Mouse (Mus musculus) embryonic facial prominence, embryonic 11.5 days (tissue): ENCODE measurements around the gene Trabd2b. TPM values are rescaled to one million over a fixed set of nuclear protein-coding genes. Genes with fewer than 3 reads are reported as not detected.
A peak's percentile ranks its signal among the peaks of the same experiment; 100 is the strongest.

Experiments
- ATAC-seq: fragments of 200-750 bp; cut with Nextera tagmentation; replicated peaks from 2 replicates; pipeline ENCODE4 v1.8.0; 2017; ENCODE audit warnings: low read depth; ENCODE audit not compliant: insufficient number of reproducible peaks, low FRiP score, low TSS enrichment
- DNase-seq: peaks from one replicate; pipeline ENCODE4 v3.0.0-alpha.2; 2015; ENCODE audit warnings: low spot score
- H3K27ac ChIP-seq: fragments of 300-500 bp; sonication (generic); replicated peaks from 2 replicates; pipeline ENCODE4 v1.5.1; 2014; ENCODE audit warnings: mild to moderate bottlenecking, low read depth, low read length, control low read depth
- H3K27me3 ChIP-seq: fragments of 300-500 bp; sonication (generic); 2 replicates; pipeline ENCODE4 v1.6.1; 2014; ENCODE audit warnings: mild to moderate bottlenecking, low read length, moderate library complexity, mixed read lengths; ENCODE audit not compliant: control insufficient read depth, insufficient read depth
- H3K36me3 ChIP-seq: fragments of 300-500 bp; sonication (generic); replicated peaks from 2 replicates; pipeline ENCODE4 v1.6.1; 2014; ENCODE audit warnings: low read depth, mild to moderate bottlenecking, low read length, moderate library complexity, mixed read lengths; ENCODE audit not compliant: control insufficient read depth, insufficient read depth
- H3K4me1 ChIP-seq: fragments of 300-500 bp; sonication (generic); 2 replicates; pipeline ENCODE4 v1.6.1; 2014; ENCODE audit warnings: low read length, mixed read lengths; ENCODE audit not compliant: control insufficient read depth, insufficient read depth
- H3K4me2 ChIP-seq: fragments of 300-500 bp; sonication (generic); 2 replicates; pipeline ENCODE4 v1.6.1; 2014; ENCODE audit warnings: low read depth, mild to moderate bottlenecking, control low read depth, low read length, moderate library complexity
- H3K4me3 ChIP-seq: fragments of 300-500 bp; sonication (generic); 2 replicates; pipeline ENCODE4 v1.5.1; 2014; ENCODE audit warnings: low read depth, low read length, control low read depth
- H3K9ac ChIP-seq: fragments of 300-500 bp; sonication (generic); replicated peaks from 2 replicates; pipeline ENCODE4 v1.6.1; 2014; ENCODE audit warnings: mild to moderate bottlenecking, control low read depth, low read length
- H3K9me3 ChIP-seq: fragments of 300-500 bp; sonication (generic); replicated peaks from 2 replicates; pipeline ENCODE4 v1.6.1; 2016; ENCODE audit warnings: mild to moderate bottlenecking, low read length, inconsistent platforms, mixed read lengths; ENCODE audit not compliant: control insufficient read depth
- WGBS: fragments of 180-500 bp; shearing (Covaris S2); extraction: QIAGEN DNeasy Blood & Tissue Kit; methylation state at CpG from one replicate; pipeline ENCODE4 v1.1.7; 2014; 5-methylcytosine and 5-hydroxymethylcytosine counted together
- polyA plus RNA-seq: library from polyadenylated mRNA; unstranded; fragments of >200 nt; fragmentation: Nextera tagmentation; extraction: Ambion mirVana; gene quantifications from 2 replicates; pipeline ENCODE4 v1.2.1, GENCODE M21; 2014

The Trabd2b gene
- polyA plus RNA-seq, 1 experiment from 2014 or later = 0.65 TPM

GRCm38 (mm10) chr4:114454495-114455186 is 48.1 kb downstream of the Trabd2b start:
- Histone ChIP-seq H3K27me3 (no peaks in the 10 kb centered on the region), H3K4me1 (no peaks in the 10 kb centered on the region), H3K4me3 (no peak overlapping the region), H3K4me2 (no peak overlapping the region), H3K27ac (no peak overlapping the region), H3K36me3 (no peaks in the 10 kb centered on the region), H3K9me3 (no peaks in the 10 kb centered on the region), H3K9ac (no peak overlapping the region)
- WGBS = 81% methylated on average over 3 of the region's 3 CpGs
- ATAC-seq (no peak), DNase-seq (no peak)

GRCm38 (mm10) chr4:114457111-114457510 is 50.6 kb downstream of the Trabd2b start:
- Histone ChIP-seq H3K36me3 (no peaks in the 10 kb centered on the region), H3K4me2 (no peak overlapping the region), H3K4me3 (no peak overlapping the region), H3K27ac (no peak overlapping the region), H3K9ac (no peak overlapping the region), H3K4me1 (no peaks in the 10 kb centered on the region), H3K27me3 (no peaks in the 10 kb centered on the region), H3K9me3 (no peaks in the 10 kb centered on the region)
- DNase-seq = no peak
- 90% methylated on average over 2 of the region's 2 CpGs for WGBS
- no peak for ATAC-seq

GRCm38 (mm10) chr4:114459591-114459990 is 53.1 kb downstream of the Trabd2b start:
- Histone ChIP-seq H3K4me2 (no peak overlapping the region), H3K27me3 (no peaks in the 10 kb centered on the region), H3K27ac (no peak overlapping the region), H3K9ac (no peak overlapping the region), H3K36me3 (no peaks in the 10 kb centered on the region), H3K4me3 (no peak overlapping the region), H3K9me3 (no peaks in the 10 kb centered on the region), H3K4me1 (no peaks in the 10 kb centered on the region)
- ATAC-seq = no peak
- 35% methylated on average over 5 of the region's 5 CpGs for WGBS
- no peak for DNase-seq

- Histone ChIP-seq H3K4me1 (no peaks in the 10 kb centered on the region), H3K27me3 (no peaks in the 10 kb centered on the region), H3K36me3 (no peaks in the 10 kb centered on the region), H3K4me2 (no peak overlapping the region), H3K9me3 (no peaks in the 10 kb centered on the region), H3K27ac (no peak overlapping the region), H3K4me3 (no peak overlapping the region), H3K9ac (no peak overlapping the region)
- WGBS = 82% methylated on average over 5 of the region's 5 CpGs
- ATAC-seq (no peak), DNase-seq (no peak)
Measured at GRCm38 (mm10) chr4:114460401-114460800, 53.9 kb downstream of the Trabd2b start.

GRCm38 (mm10) chr4:114461093-114461492 is 54.6 kb downstream of the Trabd2b start:
- no peaks in the 10 kb centered on the region for H3K9me3 ChIP-seq
- H3K4me3 ChIP-seq = no peak overlapping the region
- WGBS = 80% methylated on average over 5 of the region's 5 CpGs
- no peak for ATAC-seq
- DNase-seq = no peak
- H3K4me1 ChIP-seq = no peaks in the 10 kb centered on the region
- H3K36me3 ChIP-seq = no peaks in the 10 kb centered on the region
- H3K27ac ChIP-seq = no peak overlapping the region
- H3K4me2 ChIP-seq = no peak overlapping the region
- H3K27me3 ChIP-seq = no peaks in the 10 kb centered on the region
- no peak overlapping the region for H3K9ac ChIP-seq

GRCm38 (mm10) chr4:114465641-114466040 is 59.1 kb downstream of the Trabd2b start:
- Histone ChIP-seq H3K4me2 (no peak overlapping the region), H3K27me3 (no peaks in the 10 kb centered on the region), H3K4me3 (no peak overlapping the region), H3K4me1 (no peaks in the 10 kb centered on the region), H3K36me3 (no peaks in the 10 kb centered on the region), H3K27ac (no peak overlapping the region), H3K9me3 (no peaks in the 10 kb centered on the region), H3K9ac (no peak overlapping the region)
- ATAC-seq = no peak
- DNase-seq = no peak
- 73% methylated on average over 2 of the region's 2 CpGs for WGBS

GRCm38 (mm10) chr4:114467371-114468094 is 61.0 kb downstream of the Trabd2b start:
- WGBS = 54% methylated on average over 6 of the region's 6 CpGs
- DNase-seq = no peak
- H3K9me3 ChIP-seq = no peaks in the 10 kb centered on the region
- no peak overlapping the region for H3K9ac ChIP-seq
- no peaks in the 10 kb centered on the region for H3K36me3 ChIP-seq
- no peak overlapping the region for H3K4me2 ChIP-seq
- no peaks in the 10 kb centered on the region for H3K27me3 ChIP-seq
- H3K4me3 ChIP-seq = no peak overlapping the region
- no peaks in the 10 kb centered on the region for H3K4me1 ChIP-seq
- no peak; the same call in 1 of the 2 replicates for ATAC-seq
- H3K27ac ChIP-seq = no peak overlapping the region

GRCm38 (mm10) chr4:114468095-114468429 is 61.5 kb downstream of the Trabd2b start:
- Histone ChIP-seq H3K4me2 (no peak overlapping the region), H3K4me1 (peaks cover 1% of the 10 kb centered on the region; the same call in 1 of the 2 replicates), H3K27me3 (no peaks in the 10 kb centered on the region), H3K36me3 (no peaks in the 10 kb centered on the region), H3K4me3 (no peak overlapping the region), H3K9ac (no peak overlapping the region), H3K9me3 (no peaks in the 10 kb centered on the region), H3K27ac (no peak overlapping the region)
- WGBS = 67% methylated on average over 7 of the region's 7 CpGs
- DNase-seq = no peak
- 0 out of 2 replicates have a peak, but pooled peaks have one; percentile 34 for ATAC-seq
